ENCODE assay signal across 16 mouse cellular contexts in the genomic region with DNA sequence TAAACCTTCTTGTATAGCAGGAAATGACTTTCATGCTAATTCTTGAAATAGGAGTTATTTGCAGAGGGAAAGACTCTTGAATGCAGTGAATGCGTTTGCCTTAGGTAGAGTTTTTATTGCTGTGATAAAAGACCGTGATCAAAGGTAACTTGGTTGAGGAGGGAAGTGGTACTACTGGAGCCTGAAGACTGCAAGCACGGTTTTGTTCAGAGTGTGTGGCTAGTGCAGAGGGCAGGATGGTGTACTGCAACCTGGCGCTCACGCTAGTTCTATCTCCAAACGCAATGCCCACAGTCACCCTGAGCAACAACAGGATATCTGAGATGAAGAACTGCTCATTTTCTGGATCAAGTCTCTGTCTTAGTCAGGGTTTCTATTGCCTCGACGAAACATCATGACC. TPM values are rescaled to one million over a fixed set of nuclear protein-coding genes. Genes with fewer than 3 reads are reported as not detected.
"Had no signal": no experiment of that assay in that cellular context is flagged by ENCODE, and none has a peak within 500 bp of the region (broad histone marks: within the 10 kb centered on the region; RNA-seq: fewer than 3 reads in every experiment).

No protein-coding gene starts in this region.

- H3K36me3 ChIP-seq: liver, embryonic 15.5 days; lung, embryonic 15.5 days; midbrain, embryonic 13.5 days had no signal

- DNase-seq: lung, adult 2 months; right cerebral cortex, adult 18-20 months; right cerebral cortex, postnatal 25 days; right cerebral cortex, postnatal 4 days; spleen, adult 18-20 months had no signal

- H3K4me1 ChIP-seq: liver, embryonic 15.5 days; megakaryocyte, embryonic 14.5 days had no signal

- H3K9me3 ChIP-seq: liver, embryonic 15.5 days; lung, embryonic 15.5 days; megakaryocyte, embryonic 14.5 days; midbrain, embryonic 13.5 days; midbrain, embryonic 15.5 days; neural tube, embryonic 13.5 days; neural tube, embryonic 15.5 days had no signal

- H3K9ac ChIP-seq: liver, embryonic 15.5 days; liver, postnatal 0 days; lung, embryonic 15.5 days; midbrain, embryonic 13.5 days; midbrain, embryonic 15.5 days; neural tube, embryonic 13.5 days; neural tube, embryonic 15.5 days had no signal

- ATAC-seq: liver, postnatal 0 days; lung, postnatal 0 days; midbrain, embryonic 13.5 days; midbrain, embryonic 15.5 days had no signal

- H3K4me2 ChIP-seq: liver, embryonic 15.5 days; lung, embryonic 15.5 days; midbrain, embryonic 11.5 days; midbrain, embryonic 13.5 days; midbrain, embryonic 15.5 days; neural tube, embryonic 13.5 days; neural tube, embryonic 15.5 days had no signal

- H3K27ac ChIP-seq: liver, embryonic 15.5 days; lung, embryonic 15.5 days; macrophage; midbrain, embryonic 13.5 days; midbrain, embryonic 15.5 days; neural tube, embryonic 13.5 days; neural tube, embryonic 15.5 days had no signal

- H3K4me3 ChIP-seq: liver, embryonic 15.5 days; lung, embryonic 15.5 days; megakaryocyte, embryonic 14.5 days; midbrain, embryonic 13.5 days; midbrain, embryonic 15.5 days; neural tube, embryonic 13.5 days; neural tube, embryonic 15.5 days had no signal

- H3K27me3 ChIP-seq: liver, embryonic 15.5 days; lung, embryonic 15.5 days; megakaryocyte, embryonic 14.5 days; midbrain, embryonic 13.5 days; midbrain, embryonic 15.5 days; neural tube, embryonic 13.5 days; neural tube, embryonic 15.5 days had no signal

RNA-seq across cellular contexts. Expression of gene Lysmd2, which starts 8.1 kb away (rescaled TPM):
- polyA plus RNA-seq: macrophage had no signal

RNA-seq across cellular contexts. Expression of gene Tmod2, which starts 22.5 kb away (rescaled TPM):
- polyA plus RNA-seq: macrophage had no signal

RNA-seq across cellular contexts. Expression of gene Scg3, which starts 50.3 kb away (rescaled TPM):
- polyA plus RNA-seq: liver, embryonic 15.5 days; liver, postnatal 0 days; macrophage had no signal
